Mouse (Mus musculus): ENCODE results near the gene Stx5a.

The Stx5a gene

GRCm38 (mm10) chr19:8798264-8798946, 57.2 kb downstream of the Stx5a start, which contains the start of gene Polr2g:
TSS of gene Polr2g (minus strand) at chr19:8798577.
- DNase-seq (ENCODE audit: low spot score in 2 of 2): peak; percentile 87 to 90

DNA sequence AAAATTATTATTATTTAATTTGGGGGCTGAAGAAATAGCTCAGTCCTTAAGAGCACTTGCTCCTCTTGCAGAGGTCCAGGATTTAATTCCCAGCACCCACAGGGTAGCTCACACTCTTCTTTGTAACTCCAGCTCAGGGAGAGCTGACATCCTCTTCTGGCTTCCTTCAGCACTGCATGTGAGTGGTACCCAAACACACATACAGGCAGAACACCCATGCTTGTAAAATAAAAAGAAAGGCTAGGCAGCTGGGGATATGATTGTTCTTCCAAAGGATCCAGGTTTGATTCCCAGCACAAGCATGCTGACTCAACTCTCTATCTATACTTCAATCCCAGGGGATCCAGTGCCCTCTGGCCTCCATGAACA, 57.7 kb downstream of the Stx5a start:
- no peak for DNase-seq (ENCODE audit: low spot score in 2 of 2)

DNA sequence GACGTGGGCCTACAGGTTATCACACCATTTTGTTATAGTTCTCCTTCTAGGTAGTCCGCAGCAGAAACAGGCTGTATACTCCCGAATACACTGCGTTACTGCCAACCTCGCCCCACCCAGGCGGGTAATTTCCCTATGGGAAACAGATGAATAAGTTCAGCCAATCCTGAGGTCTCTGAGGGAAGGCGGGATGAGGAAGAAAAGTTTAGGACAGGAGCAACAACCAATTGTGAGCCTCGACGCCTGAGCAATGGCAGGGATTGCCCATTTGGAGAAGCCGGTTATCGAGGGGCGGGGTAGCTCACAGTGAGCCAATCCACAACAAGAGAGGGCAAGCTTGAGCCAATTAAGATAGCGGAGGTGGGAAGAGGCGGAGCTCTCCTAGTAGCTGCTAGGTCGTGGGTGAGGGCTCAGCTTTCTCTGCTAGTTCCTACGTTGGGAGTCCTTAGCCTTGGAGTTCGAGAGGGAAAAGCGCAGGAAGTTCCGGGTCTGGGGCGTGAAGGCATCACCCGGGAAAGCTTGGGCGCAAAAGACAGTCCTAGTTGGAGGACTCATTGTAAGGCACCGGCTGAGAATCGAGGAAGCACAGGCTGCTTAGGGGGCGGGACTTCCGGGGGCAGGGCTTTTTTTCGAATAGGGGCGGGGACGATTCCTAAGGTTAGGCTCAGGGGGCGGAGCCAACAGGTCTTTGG, 61.1 kb downstream of the Stx5a start, which contains the start of gene Zbtb3:
TSS of gene Zbtb3 (plus strand) at position 426 of the 692 bp plus-strand sequence.
- DNase-seq (ENCODE audit: low spot score in 2 of 2): peak; percentile 96 to 97

GRCm38 (mm10) chr19:8803204-8803780, 62.1 kb downstream of the Stx5a start:
- DNase-seq (ENCODE audit: low spot score in 2 of 2): no peak

- DNase-seq (ENCODE audit: low spot score in 2 of 2): no peak
Measured at GRCm38 (mm10) chr19:8803879-8804660, 62.9 kb downstream of the Stx5a start.

All from right cerebral cortex, adult 2 months (tissue).